Mouse (Mus musculus) liver, postnatal 0 days (tissue): ENCODE measurements at regions not wholly inside any gene's neighbourhood (a gene's known extent, or its start where the extent isn't known, plus 50 kb on each side); places are given as distances from the start of the nearest gene placed in this dataset.

Experiments used
- CTCF ChIP-seq: sonication (generic); IDR thresholded peaks from 2 replicates; pipeline ENCODE4 v1.5.1; 2016; ENCODE audit warnings: antibody characterized with exemption, low read depth
- EP300 ChIP-seq: IDR thresholded peaks from 2 replicates; pipeline ENCODE4 v1.6.1; 2016; ENCODE audit warnings: antibody characterized with exemption, low read depth, mild to moderate bottlenecking

DNA sequence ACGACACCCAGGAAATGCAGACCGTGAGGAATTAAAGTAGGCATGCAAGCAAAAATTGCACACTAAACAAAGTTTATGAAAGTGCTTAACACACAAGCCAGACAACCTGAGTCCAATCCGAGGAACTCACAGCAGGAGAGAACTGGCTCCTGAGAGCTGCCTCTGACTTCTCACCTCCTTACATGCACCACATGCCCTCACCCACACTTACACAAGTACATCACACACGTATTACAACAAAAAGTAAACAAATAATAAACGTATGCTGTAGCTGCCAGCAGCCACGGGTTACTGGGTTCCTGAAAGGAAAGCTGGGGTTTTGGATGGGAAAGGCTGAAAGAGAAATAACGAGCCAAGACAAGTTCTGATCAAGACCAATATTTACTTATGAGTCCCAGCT is 1008.0 kb downstream of the 4930447A16Rik start:
- TF ChIP-seq EP300 (no peak), CTCF (no peak)
